Mouse (Mus musculus) thymus, adult 2 months (tissue): ENCODE data around the gene Cpsf2. TPM values are rescaled to one million over a fixed set of nuclear protein-coding genes. Genes with fewer than 3 reads are reported as not detected.

Source experiments
- DNase-seq: peaks from one replicate; pipeline ENCODE4 v3.0.0; 2021
- H3K27ac ChIP-seq: fragments of 200-500 bp; 2 replicates; pipeline ENCODE4 v1.5.1; 2012; ENCODE audit warnings: low read length, control low read depth; ENCODE audit not compliant: control insufficient read depth, insufficient read depth
- H3K27me3 ChIP-seq: fragments of 200-500 bp; 2 replicates; pipeline ENCODE4 v1.6.1; 2012; ENCODE audit warnings: mild to moderate bottlenecking, low read length, moderate library complexity, mixed read lengths; ENCODE audit not compliant: control insufficient read depth, insufficient read depth
- H3K36me3 ChIP-seq: fragments of 200-500 bp; 2 replicates; pipeline ENCODE4 v1.6.1; 2012; ENCODE audit warnings: mild to moderate bottlenecking, low read length, moderate library complexity; ENCODE audit not compliant: control insufficient read depth, insufficient read depth
- H3K4me1 ChIP-seq: fragments of 200-500 bp; replicated peaks from 2 replicates; pipeline ENCODE4 v1.6.1; 2012; ENCODE audit warnings: low read length; ENCODE audit not compliant: control insufficient read depth, insufficient read depth
- H3K4me3 ChIP-seq: fragments of 200-500 bp; 2 replicates; pipeline ENCODE4 v1.5.1; 2012; ENCODE audit warnings: mild to moderate bottlenecking, low read length, control low read depth, moderate library complexity; ENCODE audit not compliant: control insufficient read depth, insufficient read depth
- CTCF ChIP-seq: fragments of 200-500 bp; IDR thresholded peaks from 2 replicates; pipeline ENCODE4 v1.5.1; 2012; ENCODE audit warnings: mild to moderate bottlenecking, control low read depth, low read length, moderate library complexity, borderline replicate concordance; ENCODE audit not compliant: control insufficient read depth, poor library complexity, insufficient read depth; ENCODE audit errors: extremely low read depth
- POLR2A ChIP-seq: fragments of 200-500 bp; IDR thresholded peaks from 2 replicates; pipeline ENCODE4 v1.6.1; 2012; ENCODE audit warnings: mild to moderate bottlenecking, low read length, control low read depth, moderate library complexity; ENCODE audit not compliant: control insufficient read depth, poor library complexity, insufficient read depth; ENCODE audit errors: extremely low read depth
- WGBS: fragments of 180-500 bp; shearing (Covaris S2); methylation state at CpG from one replicate; pipeline ENCODE4 v1.1.7; 2018; 5-methylcytosine and 5-hydroxymethylcytosine counted together
- polyA plus RNA-seq: library from polyadenylated mRNA; depleted of rRNA; stranded (reverse); fragments of >200 nt; gene quantifications from 2 replicates; pipeline ENCODE4 v1.2.3, GENCODE M21; 2012

Cpsf2 gene
- polyA plus RNA-seq, 1 experiment = 6.6 TPM

DNA sequence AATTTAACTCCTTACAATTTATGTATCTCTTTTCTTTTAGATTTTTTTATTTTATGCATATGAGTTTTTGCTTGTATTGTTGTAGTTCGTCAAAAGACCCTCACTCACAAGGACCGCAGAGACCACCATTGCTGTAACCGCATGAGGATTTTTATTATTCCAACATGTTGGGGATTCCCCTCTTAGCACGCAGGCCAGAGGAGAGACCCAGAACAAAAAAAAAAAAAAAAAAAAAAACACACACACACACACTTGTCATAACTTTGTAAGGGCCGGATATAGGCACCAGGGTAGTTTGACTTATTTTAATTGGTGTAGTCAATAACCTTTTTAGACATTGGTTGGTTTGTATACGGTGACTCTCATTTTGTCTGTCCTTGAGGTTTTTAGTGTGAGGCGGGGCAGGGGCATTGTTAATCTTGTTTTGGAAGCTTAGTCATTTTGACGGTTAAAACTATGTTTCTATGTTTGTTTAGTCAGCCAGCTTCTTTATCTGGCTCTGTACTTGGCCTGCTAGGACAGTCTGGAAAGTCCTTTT lies 3.5 kb downstream of the Cpsf2 start:
- no peak for DNase-seq
- H3K4me1 ChIP-seq = peaks cover 5% of the 10 kb centered on the region
- TF ChIP-seq CTCF (no peak), POLR2A (no peak)
- H3K27me3 ChIP-seq = no peaks in the 10 kb centered on the region
- WGBS = 65% methylated on average over 8 of the region's 8 CpGs
- H3K36me3 ChIP-seq = peaks cover 18% of the 10 kb centered on the region
- no peak overlapping the region for H3K4me3 ChIP-seq
- no peak overlapping the region for H3K27ac ChIP-seq

DNA sequence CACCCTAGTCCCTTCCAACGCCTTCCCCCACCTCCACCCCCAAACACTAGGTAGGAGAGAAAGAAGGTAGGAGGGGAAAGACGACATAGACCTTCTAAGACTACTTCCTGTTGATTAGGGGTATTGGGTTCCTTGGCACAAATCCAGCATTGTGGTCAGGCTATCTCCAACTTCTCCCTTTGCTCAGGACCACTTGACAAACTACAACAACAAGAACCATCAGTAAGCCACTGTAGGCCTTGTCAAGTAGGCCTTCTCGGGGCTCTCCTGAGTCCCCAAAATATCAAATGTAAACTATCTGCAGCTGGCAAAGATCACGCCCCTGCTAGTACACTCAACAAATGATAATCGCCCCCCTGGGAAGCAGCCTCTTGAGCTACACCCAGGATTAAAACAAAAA lies 4.5 kb downstream of the Cpsf2 start:
- no peak for TF ChIP-seq POLR2A
- TF ChIP-seq CTCF = no peak
- no peak overlapping the region for H3K27ac ChIP-seq
- H3K27me3 ChIP-seq = no peaks in the 10 kb centered on the region
- H3K4me1 ChIP-seq = peaks cover 5% of the 10 kb centered on the region
- WGBS = 17% methylated on average over 5 of the region's 5 CpGs
- no peak for DNase-seq
- H3K36me3 ChIP-seq = peaks cover 25% of the 10 kb centered on the region
- no peak overlapping the region for H3K4me3 ChIP-seq

DNA sequence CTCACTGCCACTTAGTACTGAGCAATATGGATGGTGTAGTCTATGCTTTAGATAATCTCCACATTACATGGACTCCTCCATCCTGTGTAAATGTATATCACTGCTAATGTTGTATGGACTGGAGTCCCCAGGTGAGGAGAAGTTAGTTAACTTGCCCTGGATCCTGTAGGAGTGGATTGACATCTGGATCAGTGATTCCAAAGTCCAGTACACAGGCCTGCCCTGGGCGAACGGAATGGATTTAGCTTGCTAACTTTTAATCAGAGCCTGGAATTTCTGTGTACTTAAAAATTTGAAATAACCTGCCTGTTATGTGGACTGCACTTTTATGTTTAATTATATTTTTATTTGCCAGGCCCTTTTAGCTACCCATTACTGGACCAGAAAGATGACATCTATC lies 5.8 kb downstream of the Cpsf2 start:
- WGBS = 95% methylated on average over 2 of the region's 2 CpGs
- no peak overlapping the region for H3K27ac ChIP-seq
- peaks cover 5% of the 10 kb centered on the region for H3K4me1 ChIP-seq
- H3K36me3 ChIP-seq = peaks cover 33% of the 10 kb centered on the region
- DNase-seq = no peak
- H3K4me3 ChIP-seq = no peak overlapping the region
- TF ChIP-seq CTCF = no peak
- TF ChIP-seq POLR2A = no peak
- H3K27me3 ChIP-seq = no peaks in the 10 kb centered on the region

DNA sequence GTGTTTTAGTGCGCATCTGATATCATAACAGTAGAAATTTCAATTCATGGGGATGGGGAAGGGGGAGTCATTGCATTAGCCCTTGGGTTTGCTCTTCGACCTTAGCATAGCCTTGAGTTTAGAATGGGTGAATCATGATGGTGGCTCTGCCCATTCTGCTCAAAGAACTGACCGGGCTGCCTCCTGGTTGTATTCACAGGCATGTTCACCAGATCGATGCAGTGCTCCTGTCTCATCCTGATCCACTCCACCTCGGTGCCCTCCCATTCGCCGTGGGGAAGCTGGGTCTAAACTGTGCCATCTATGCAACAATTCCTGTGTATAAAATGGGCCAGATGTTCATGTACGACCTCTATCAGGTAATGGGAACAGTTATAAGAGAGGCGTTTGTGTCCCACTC lies 7.2 kb downstream of the Cpsf2 start:
- no peak for DNase-seq
- TF ChIP-seq CTCF = no peak
- TF ChIP-seq POLR2A = no peak
- no peak overlapping the region for H3K4me3 ChIP-seq
- H3K27me3 ChIP-seq = no peaks in the 10 kb centered on the region
- WGBS = 98% methylated on average over 9 of the region's 9 CpGs
- H3K4me1 ChIP-seq = no peaks in the 10 kb centered on the region
- H3K27ac ChIP-seq = no peak overlapping the region
- peaks cover 43% of the 10 kb centered on the region for H3K36me3 ChIP-seq

DNA sequence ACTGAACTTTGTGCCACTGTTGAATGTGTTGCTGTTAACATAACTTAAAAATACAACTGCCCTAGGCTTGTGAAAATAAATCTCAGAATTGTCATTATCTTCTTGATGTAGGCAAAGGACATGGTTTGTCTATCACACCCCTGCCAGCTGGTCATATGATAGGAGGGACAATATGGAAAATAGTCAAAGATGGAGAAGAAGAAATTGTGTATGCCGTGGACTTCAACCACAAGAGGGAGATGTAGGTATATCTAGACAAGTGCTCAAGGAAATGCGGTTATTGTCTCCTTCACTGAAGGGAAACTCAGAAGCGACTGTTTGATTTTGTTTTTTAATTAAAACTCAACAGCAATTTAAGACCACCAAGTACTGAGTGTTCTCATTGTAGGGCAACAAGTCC lies 9.3 kb downstream of the Cpsf2 start:
- no peak overlapping the region for H3K27ac ChIP-seq
- H3K4me1 ChIP-seq = no peaks in the 10 kb centered on the region
- H3K27me3 ChIP-seq = no peaks in the 10 kb centered on the region
- no peak overlapping the region for H3K4me3 ChIP-seq
- WGBS = 34% methylated on average over 3 of the region's 3 CpGs
- H3K36me3 ChIP-seq = peaks cover 60% of the 10 kb centered on the region
- no peak for TF ChIP-seq CTCF
- TF ChIP-seq POLR2A = no peak
- no peak for DNase-seq

DNA sequence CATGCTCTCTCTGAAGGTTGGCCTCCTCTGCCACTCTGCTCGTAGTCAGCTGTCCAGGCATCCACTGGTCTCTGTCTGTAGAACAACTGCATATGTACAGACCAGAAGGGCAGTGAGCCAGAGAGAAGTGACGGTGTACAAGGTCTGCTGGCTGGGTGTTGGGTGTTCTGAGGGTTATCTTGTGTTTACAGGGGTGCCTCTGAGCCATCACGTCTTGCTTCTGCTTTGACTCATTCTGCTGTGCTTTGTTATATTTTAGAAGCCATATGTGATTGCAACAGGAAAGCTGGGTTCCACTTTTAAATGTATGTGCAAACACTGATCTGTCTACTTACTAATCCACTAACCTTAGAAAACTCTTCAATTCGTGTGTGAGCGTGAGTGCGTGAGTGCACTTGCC lies 11.9 kb downstream of the Cpsf2 start:
- Histone ChIP-seq H3K4me3 (no peak overlapping the region), H3K36me3 (peaks cover 76% of the 10 kb centered on the region), H3K4me1 (no peaks in the 10 kb centered on the region), H3K27me3 (no peaks in the 10 kb centered on the region), H3K27ac (no peak overlapping the region)
- whole genome bisulfite sequencing = 98% methylated on average over 6 of the region's 6 CpGs
- no peak for DNase-seq
- no peak for TF ChIP-seq POLR2A
- TF ChIP-seq CTCF = no peak

DNA sequence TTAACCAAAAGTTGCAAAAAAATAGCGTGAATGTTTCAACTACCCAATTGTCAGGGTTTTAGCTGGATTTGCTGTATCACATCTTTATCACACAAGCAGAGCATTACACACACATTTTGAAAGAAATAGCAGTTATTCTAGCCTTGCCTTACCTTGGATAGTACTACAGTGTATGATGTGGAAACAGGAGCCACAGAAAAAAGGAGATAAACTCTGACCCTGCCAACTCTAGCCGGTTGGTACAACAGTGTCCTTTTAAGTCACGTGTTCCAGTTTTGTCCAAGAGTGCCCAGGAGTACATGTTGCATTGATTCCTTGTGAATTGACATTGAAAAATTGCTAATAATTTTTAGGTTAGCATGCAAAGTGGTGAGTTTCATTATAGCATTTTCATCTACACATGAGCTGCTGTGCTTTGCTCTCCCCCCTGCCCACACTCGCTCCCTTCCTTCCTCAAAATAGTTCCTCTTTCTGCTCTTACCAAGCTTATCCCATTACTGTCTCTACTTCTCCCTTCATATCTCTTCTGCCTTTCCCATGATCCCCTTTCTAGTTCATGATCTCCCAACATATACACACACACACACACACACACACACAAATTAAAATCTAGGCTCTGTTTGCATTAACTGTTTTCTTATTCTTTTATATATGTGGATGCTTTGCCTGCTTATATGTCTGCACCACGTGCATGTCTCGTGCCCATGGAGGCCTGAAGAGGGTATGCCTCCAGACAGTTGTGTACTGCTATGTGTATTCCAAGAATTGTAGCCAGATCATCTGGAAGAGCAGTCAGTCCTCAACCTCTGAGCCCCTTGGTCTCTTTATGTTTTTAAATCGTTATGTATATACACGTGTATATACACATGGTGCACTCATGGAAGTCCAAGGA lies 19.0 kb downstream of the Cpsf2 start:
- TF ChIP-seq CTCF = no peak
- TF ChIP-seq POLR2A = no peak
- no peak overlapping the region for H3K27ac ChIP-seq
- no peak overlapping the region for H3K4me3 ChIP-seq
- WGBS = 78% methylated on average over 8 of the region's 8 CpGs
- H3K36me3 ChIP-seq = peaks cover 69% of the 10 kb centered on the region
- H3K4me1 ChIP-seq = no peaks in the 10 kb centered on the region
- no peak for DNase-seq
- no peaks in the 10 kb centered on the region for H3K27me3 ChIP-seq

DNA sequence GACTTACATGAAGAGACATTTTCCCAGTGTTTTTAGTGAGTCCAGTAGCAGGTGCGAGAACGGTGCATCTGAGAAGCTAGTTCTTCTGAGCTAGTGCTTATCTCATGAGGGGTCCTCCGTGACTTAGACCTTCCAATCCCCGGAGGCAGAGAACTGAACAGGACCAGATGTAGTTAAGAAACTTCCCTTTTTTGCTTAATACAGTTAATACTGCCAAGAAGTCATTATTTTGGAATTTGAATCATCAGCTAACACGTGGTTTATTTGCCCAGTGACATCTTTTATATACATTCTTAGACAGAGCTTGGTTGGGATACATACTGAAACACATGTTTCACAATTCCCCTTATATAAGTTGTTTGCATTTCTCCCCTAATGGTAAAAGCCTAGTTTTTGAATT lies 23.1 kb downstream of the Cpsf2 start:
- peaks cover 78% of the 10 kb centered on the region for H3K36me3 ChIP-seq
- no peaks in the 10 kb centered on the region for H3K27me3 ChIP-seq
- DNase-seq = no peak
- 94% methylated on average over 5 of the region's 5 CpGs for WGBS
- no peak overlapping the region for H3K27ac ChIP-seq
- no peaks in the 10 kb centered on the region for H3K4me1 ChIP-seq
- TF ChIP-seq POLR2A (no peak), CTCF (no peak)
- no peak overlapping the region for H3K4me3 ChIP-seq
